Mouse (Mus musculus) thymus, adult 2 months (tissue): ENCODE measurements around the gene Snx11. TPM values are rescaled to one million over a fixed set of nuclear protein-coding genes. Genes with fewer than 3 reads are reported as not detected.
"Not testable (repeated sequence)": the region's sequence is repeated elsewhere in the genome, so short reads cannot be mapped to it uniquely, and the experiment has no call there.

Experiments
- DNase-seq: peaks from one replicate; pipeline ENCODE4 v3.0.0; 2021
- H3K27ac ChIP-seq: fragments of 200-500 bp; 2 replicates; pipeline ENCODE4 v1.5.1; 2012; ENCODE audit warnings: low read length, control low read depth; ENCODE audit not compliant: control insufficient read depth, insufficient read depth
- H3K27me3 ChIP-seq: fragments of 200-500 bp; 2 replicates; pipeline ENCODE4 v1.6.1; 2012; ENCODE audit warnings: mild to moderate bottlenecking, low read length, moderate library complexity, mixed read lengths; ENCODE audit not compliant: control insufficient read depth, insufficient read depth
- H3K36me3 ChIP-seq: fragments of 200-500 bp; 2 replicates; pipeline ENCODE4 v1.6.1; 2012; ENCODE audit warnings: mild to moderate bottlenecking, low read length, moderate library complexity; ENCODE audit not compliant: control insufficient read depth, insufficient read depth
- H3K4me1 ChIP-seq: fragments of 200-500 bp; replicated peaks from 2 replicates; pipeline ENCODE4 v1.6.1; 2012; ENCODE audit warnings: low read length; ENCODE audit not compliant: control insufficient read depth, insufficient read depth
- H3K4me3 ChIP-seq: fragments of 200-500 bp; 2 replicates; pipeline ENCODE4 v1.5.1; 2012; ENCODE audit warnings: mild to moderate bottlenecking, low read length, control low read depth, moderate library complexity; ENCODE audit not compliant: control insufficient read depth, insufficient read depth
- CTCF ChIP-seq: fragments of 200-500 bp; IDR thresholded peaks from 2 replicates; pipeline ENCODE4 v1.5.1; 2012; ENCODE audit warnings: mild to moderate bottlenecking, control low read depth, low read length, moderate library complexity, borderline replicate concordance; ENCODE audit not compliant: control insufficient read depth, poor library complexity, insufficient read depth; ENCODE audit errors: extremely low read depth
- POLR2A ChIP-seq: fragments of 200-500 bp; IDR thresholded peaks from 2 replicates; pipeline ENCODE4 v1.6.1; 2012; ENCODE audit warnings: mild to moderate bottlenecking, low read length, control low read depth, moderate library complexity; ENCODE audit not compliant: control insufficient read depth, poor library complexity, insufficient read depth; ENCODE audit errors: extremely low read depth
- WGBS: fragments of 180-500 bp; shearing (Covaris S2); methylation state at CpG from one replicate; pipeline ENCODE4 v1.1.7; 2018; 5-methylcytosine and 5-hydroxymethylcytosine counted together
- polyA plus RNA-seq: library from polyadenylated mRNA; depleted of rRNA; stranded (reverse); fragments of >200 nt; gene quantifications from 2 replicates; pipeline ENCODE4 v1.2.3, GENCODE M21; 2012

Gene Snx11
- polyA plus RNA-seq, 1 experiment: 25.0 TPM

DNA sequence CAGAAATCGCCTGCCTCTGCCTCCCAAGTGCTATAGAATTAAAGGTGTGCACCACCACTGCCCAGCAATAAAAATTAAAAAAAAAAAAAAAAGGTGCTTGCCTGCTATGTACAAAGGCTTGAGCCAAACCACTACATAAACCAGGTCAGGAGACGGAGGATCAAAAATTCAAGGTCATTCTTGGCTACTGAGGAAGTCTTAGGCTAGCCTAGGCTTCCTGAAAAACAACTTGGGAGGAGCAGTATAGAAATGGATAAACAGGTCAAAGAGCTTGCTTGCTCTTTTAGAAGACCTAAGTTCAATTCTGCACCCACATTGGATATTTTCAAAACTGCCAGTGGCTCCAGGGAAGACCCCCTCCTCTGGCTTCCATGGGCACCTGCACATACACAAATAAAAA is 37.1 kb upstream of the Snx11 start:
- no peak overlapping the region for H3K27ac ChIP-seq
- H3K27me3 ChIP-seq: no peaks in the 10 kb centered on the region
- no peak for DNase-seq
- H3K4me1 ChIP-seq: no peaks in the 10 kb centered on the region
- H3K36me3 ChIP-seq: peaks cover 16% of the 10 kb centered on the region
- no peak overlapping the region for H3K4me3 ChIP-seq
- 95% methylated on average over 2 of the region's 2 CpGs for WGBS
- TF ChIP-seq POLR2A (no peak), CTCF (no peak)

- Histone ChIP-seq H3K4me3 (no peak overlapping the region), H3K36me3 (peaks cover 16% of the 10 kb centered on the region), H3K27ac (no peak overlapping the region), H3K27me3 (no peaks in the 10 kb centered on the region), H3K4me1 (no peaks in the 10 kb centered on the region)
- 96% methylated on average over 5 of the region's 5 CpGs for WGBS
- TF ChIP-seq POLR2A (no peak), CTCF (no peak)
- DNase-seq: no peak
Observed at GRCm38 (mm10) chr11:96813920-96814319, 36.6 kb upstream of the Snx11 start.

DNA sequence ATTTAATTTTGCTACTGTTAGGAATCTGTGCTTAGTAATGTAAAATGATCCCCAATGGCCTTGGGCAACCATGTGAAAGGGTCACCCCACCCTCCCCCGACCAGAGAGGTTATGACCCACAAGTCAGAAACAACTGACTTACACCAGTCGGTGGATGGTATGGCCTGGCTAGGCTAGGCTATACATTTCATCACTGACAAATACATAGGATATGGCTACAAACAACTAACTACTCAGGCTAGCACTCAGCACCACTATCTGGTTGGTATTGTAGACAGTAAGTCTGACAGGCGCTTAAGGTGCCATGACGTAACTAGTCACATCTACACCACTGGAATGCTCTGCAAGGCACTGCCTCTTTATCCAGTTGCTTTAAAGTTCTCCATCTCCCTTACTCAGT is 36.1 kb upstream of the Snx11 start:
- Histone ChIP-seq H3K4me3 (no peak overlapping the region), H3K27ac (no peak overlapping the region), H3K27me3 (no peaks in the 10 kb centered on the region), H3K4me1 (no peaks in the 10 kb centered on the region), H3K36me3 (peaks cover 16% of the 10 kb centered on the region)
- DNase-seq: no peak
- TF ChIP-seq CTCF (no peak), POLR2A (no peak)
- WGBS: 96% methylated on average over 4 of the region's 4 CpGs

GRCm38 (mm10) chr11:96811188-96811587 is 33.8 kb upstream of the Snx11 start:
- peaks cover 32% of the 10 kb centered on the region for H3K36me3 ChIP-seq
- H3K4me1 ChIP-seq, H3K27me3 ChIP-seq, DNase-seq, H3K4me3 ChIP-seq, H3K27ac ChIP-seq: not testable (repeated sequence)
- WGBS: 92% methylated on average over 1 of the region's 1 CpGs

- no peak for TF ChIP-seq POLR2A
- TF ChIP-seq CTCF: no peak
- no peaks in the 10 kb centered on the region for H3K4me1 ChIP-seq
- WGBS: 97% methylated on average over 6 of the region's 6 CpGs
- peaks cover 45% of the 10 kb centered on the region for H3K36me3 ChIP-seq
- no peak overlapping the region for H3K4me3 ChIP-seq
- no peaks in the 10 kb centered on the region for H3K27me3 ChIP-seq
- no peak for DNase-seq
- H3K27ac ChIP-seq: no peak overlapping the region
Observed at GRCm38 (mm10) chr11:96809562-96810235, 32.3 kb upstream of the Snx11 start.

- H3K36me3 ChIP-seq: peaks cover 61% of the 10 kb centered on the region
- H3K4me3 ChIP-seq: no peak overlapping the region
- no peak for DNase-seq
- 82% methylated on average over 1 of the region's 1 CpGs for WGBS
- no peak for TF ChIP-seq CTCF
- no peak for TF ChIP-seq POLR2A
- H3K4me1 ChIP-seq: no peaks in the 10 kb centered on the region
- no peak overlapping the region for H3K27ac ChIP-seq
- H3K27me3 ChIP-seq: no peaks in the 10 kb centered on the region
Observed at GRCm38 (mm10) chr11:96808066-96808465, 30.7 kb upstream of the Snx11 start.

GRCm38 (mm10) chr11:96805606-96806005 is 28.2 kb upstream of the Snx11 start:
- no peak for DNase-seq
- H3K27ac ChIP-seq: no peak overlapping the region
- WGBS: 32% methylated on average over 5 of the region's 5 CpGs
- TF ChIP-seq CTCF (no peak), POLR2A (no peak)
- H3K4me3 ChIP-seq: no peak overlapping the region
- no peaks in the 10 kb centered on the region for H3K4me1 ChIP-seq
- peaks cover 85% of the 10 kb centered on the region for H3K36me3 ChIP-seq
- no peaks in the 10 kb centered on the region for H3K27me3 ChIP-seq
